Comparison of ENCODE assay signal across 8 mouse cellular contexts in genomic region chr5:53274811-53275355, GRCm38 (mm10). TPM values are rescaled to one million over a fixed set of nuclear protein-coding genes. Genes with fewer than 3 reads are reported as not detected.
DNase-seq lines count a peak whose midpoint lies in the region; ATAC-seq lines count a peak whose summit lies in the region.

No protein-coding gene starts in this region.

- no peak overlapping the region for H3K9ac ChIP-seq in hindbrain, embryonic 11.5 days (ENCODE audit: low read depth, low read length)
- H3K9ac ChIP-seq in hindbrain, embryonic 14.5 days = no peak overlapping the region
- H3K9ac ChIP-seq in hindbrain, embryonic 12.5 days = no peak overlapping the region

- no peak for ATAC-seq in hindbrain, embryonic 11.5 days (ENCODE audit: low FRiP score)
- no peak for ATAC-seq in hindbrain, embryonic 14.5 days (ENCODE audit: low FRiP score)
- no peak for ATAC-seq in hindbrain, embryonic 12.5 days (ENCODE audit: low FRiP score)

- H3K9me3 ChIP-seq in hindbrain, embryonic 11.5 days (ENCODE audit: control insufficient read depth, low read length) = no peaks in the 10 kb centered on the region
- H3K9me3 ChIP-seq in hindbrain, embryonic 14.5 days (ENCODE audit: control insufficient read depth, low read length) = no peaks in the 10 kb centered on the region
- no peaks in the 10 kb centered on the region for H3K9me3 ChIP-seq in hindbrain, embryonic 12.5 days (replicated peaks)

- H3K36me3 ChIP-seq in hindbrain, embryonic 11.5 days (ENCODE audit: control insufficient read depth, insufficient read depth, low read length) = no peaks in the 10 kb centered on the region
- peaks cover 13% of the 10 kb centered on the region; the same call in 1 of the 2 replicates for H3K36me3 ChIP-seq in hindbrain, embryonic 14.5 days (replicated peaks; ENCODE audit: control insufficient read depth, insufficient read depth)
- peaks cover 5% of the 10 kb centered on the region; the same call in 1 of the 2 replicates for H3K36me3 ChIP-seq in hindbrain, embryonic 12.5 days

- no peaks in the 10 kb centered on the region for H3K4me1 ChIP-seq in hindbrain, embryonic 11.5 days (replicated peaks; ENCODE audit: control insufficient read depth, insufficient read depth, low read length)
- H3K4me1 ChIP-seq in hindbrain, embryonic 14.5 days (replicated peaks; ENCODE audit: control insufficient read depth, insufficient read depth, low read length) = peaks cover 28% of the 10 kb centered on the region
- peaks cover 13% of the 10 kb centered on the region for H3K4me1 ChIP-seq in hindbrain, embryonic 12.5 days

- H3K27ac ChIP-seq in hindbrain, embryonic 11.5 days (ENCODE audit: low read depth, low read length) = no peak overlapping the region
- no peak overlapping the region for H3K27ac ChIP-seq in hindbrain, embryonic 14.5 days
- no peak overlapping the region for H3K27ac ChIP-seq in hindbrain, embryonic 12.5 days

- no peak overlapping the region for H3K4me3 ChIP-seq in hindbrain, embryonic 11.5 days (ENCODE audit: low read depth, low read length)
- H3K4me3 ChIP-seq in hindbrain, embryonic 14.5 days (replicated peaks; ENCODE audit: low read length) = no peak overlapping the region
- no peak overlapping the region for H3K4me3 ChIP-seq in hindbrain, embryonic 12.5 days

- WGBS in hindbrain, embryonic 11.5 days = 58% methylated on average over 5 of the region's 5 CpGs
- WGBS in hindbrain, embryonic 14.5 days = 49% methylated on average over 5 of the region's 5 CpGs
- WGBS in hindbrain, embryonic 12.5 days = 40% methylated on average over 5 of the region's 5 CpGs

- H3K4me2 ChIP-seq in hindbrain, embryonic 11.5 days (replicated peaks; ENCODE audit: low read depth, low read length) = no peak overlapping the region
- H3K4me2 ChIP-seq in hindbrain, embryonic 14.5 days (replicated peaks) = no peak overlapping the region
- no peak overlapping the region for H3K4me2 ChIP-seq in hindbrain, embryonic 12.5 days (replicated peaks)

- peak; percentile 58 for DNase-seq in hindbrain, embryonic 11.5 days (ENCODE audit: low spot score)
- DNase-seq in hindbrain, embryonic 14.5 days (ENCODE audit: low spot score) = no peak
- DNase-seq in urinary bladder, postnatal 25 days (ENCODE audit: low spot score) = peak; percentile 66
- no peak for DNase-seq in urinary bladder, adult 2 months (ENCODE audit: low spot score)
- peak; percentile 48 to 64 for DNase-seq in frontal cortex, postnatal 36 days (ENCODE audit: low spot score in 2 of 2)
- DNase-seq in layer of hippocampus, postnatal 10 days (ENCODE audit: low spot score in 2 of 2) = peak; percentile 73 to 75
- peak; percentile 75 for DNase-seq in right cerebral cortex, postnatal 4 days

- H3K27me3 ChIP-seq in hindbrain, embryonic 11.5 days (ENCODE audit: control insufficient read depth, insufficient read depth, low read length) = no peaks in the 10 kb centered on the region
- H3K27me3 ChIP-seq in hindbrain, embryonic 14.5 days (ENCODE audit: control insufficient read depth, insufficient read depth, low read length) = no peaks in the 10 kb centered on the region
- no peaks in the 10 kb centered on the region for H3K27me3 ChIP-seq in hindbrain, embryonic 12.5 days

RNA-seq across cellular contexts. Expression of gene Smim20, which starts 8.0 kb away (rescaled TPM):
- 66.3 and 69.2 TPM in 2 replicates for polyA plus RNA-seq in hindbrain, embryonic 11.5 days (2014; fragmentation: Nextera tagmentation; extraction: Ambion mirVana)
- polyA plus RNA-seq in hindbrain, embryonic 14.5 days (2014; fragmentation: Nextera tagmentation; extraction: Ambion mirVana) = 78.6 and 82.0 TPM in 2 replicates
- 70.4 and 82.8 TPM in 2 replicates for polyA plus RNA-seq in urinary bladder, adult 2 months (2012; rRNA removed)
- total RNA-seq in layer of hippocampus, postnatal 10 days (2021) = 10 to 100 TPM; 29.2 to 36.5 TPM
- polyA plus RNA-seq in hindbrain, embryonic 12.5 days (2016; fragmentation: Nextera tagmentation; extraction: Ambion mirVana) = 62.9 and 63.0 TPM in 2 replicates

Comparison
In these comparisons a context has a peak if more than half of its experiments do, and no peak if none do; other contexts are left out.
1. DNase-seq: peak in hindbrain, embryonic 11.5 days (single experiment), urinary bladder, postnatal 25 days (single experiment), frontal cortex, postnatal 36 days (2 of 2), layer of hippocampus, postnatal 10 days (2 of 2) and right cerebral cortex, postnatal 4 days (single experiment); none in hindbrain, embryonic 14.5 days (single experiment) and urinary bladder, adult 2 months (single experiment).